Mouse (Mus musculus) midbrain, postnatal 0 days (tissue): ENCODE measurements around the gene Unc5c. TPM values are rescaled to one million over a fixed set of nuclear protein-coding genes. Genes with fewer than 3 reads are reported as not detected.

Experiments
- ATAC-seq: fragments of 200-750 bp; cut with Nextera tagmentation; 2 replicates; pipeline ENCODE4 v1.8.0; 2017; ENCODE audit warnings: moderate number of reproducible peaks, mild to moderate bottlenecking, moderate TSS enrichment, moderate library complexity; ENCODE audit not compliant: low FRiP score
- DNase-seq: peaks from one replicate; pipeline ENCODE4 v3.0.0-alpha.2; 2015; ENCODE audit warnings: low spot score
- H3K27ac ChIP-seq: fragments of 300-500 bp; sonication (generic); 2 replicates; pipeline ENCODE4 v1.5.1; 2014; ENCODE audit warnings: low read depth, mild to moderate bottlenecking, low read length, mixed read lengths
- H3K27me3 ChIP-seq: fragments of 300-500 bp; sonication (generic); 2 replicates; pipeline ENCODE4 v1.6.1; 2014; ENCODE audit warnings: low read length, control low read depth, mixed read lengths; ENCODE audit not compliant: insufficient read depth
- H3K36me3 ChIP-seq: fragments of 300-500 bp; sonication (generic); 2 replicates; pipeline ENCODE4 v1.6.1; 2014; ENCODE audit warnings: low read length, control low read depth, mixed read lengths; ENCODE audit not compliant: insufficient read depth
- H3K4me1 ChIP-seq: fragments of 300-500 bp; sonication (generic); 2 replicates; pipeline ENCODE4 v1.6.1; 2014; ENCODE audit warnings: mild to moderate bottlenecking, control low read depth, antibody characterized with exemption, low read length, mixed read lengths; ENCODE audit not compliant: insufficient read depth
- H3K4me2 ChIP-seq: fragments of 300-500 bp; sonication (generic); 2 replicates; pipeline ENCODE4 v1.6.1; 2014; ENCODE audit warnings: low read depth, mild to moderate bottlenecking, low read length, mixed read lengths; ENCODE audit not compliant: poor library complexity, severe bottlenecking
- H3K4me3 ChIP-seq: fragments of 300-500 bp; sonication (generic); 2 replicates; pipeline ENCODE4 v1.5.1; 2014; ENCODE audit warnings: low read depth, mild to moderate bottlenecking, low read length, moderate library complexity
- H3K9ac ChIP-seq: fragments of 300-500 bp; sonication (generic); replicated peaks from 2 replicates; pipeline ENCODE4 v1.6.1; 2014; ENCODE audit warnings: mild to moderate bottlenecking, low read length, moderate library complexity, mixed read lengths; ENCODE audit not compliant: poor library complexity, severe bottlenecking
- H3K9me3 ChIP-seq: fragments of 300-500 bp; sonication (generic); 2 replicates; pipeline ENCODE4 v1.6.1; 2016; ENCODE audit warnings: low read length, control low read depth
- CTCF ChIP-seq: IDR thresholded peaks from 2 replicates; pipeline ENCODE4 v1.5.1; 2016; ENCODE audit warnings: antibody characterized with exemption, mild to moderate bottlenecking
- WGBS: fragments of 180-500 bp; shearing (Covaris S2); extraction: QIAGEN DNeasy Blood & Tissue Kit; methylation state at CpG from one replicate; pipeline ENCODE4 v1.1.7; 2014; 5-methylcytosine and 5-hydroxymethylcytosine counted together
- polyA plus RNA-seq: library from polyadenylated mRNA; unstranded; fragments of >200 nt; fragmentation: Nextera tagmentation; extraction: Ambion mirVana; gene quantifications from 2 replicates; pipeline ENCODE4 v1.2.1, GENCODE M21; 2015
- total RNA-seq: library from RNA; depleted of rRNA; stranded (reverse); fragments of >200 nt; gene quantifications from 2 replicates; pipeline ENCODE4 v1.2.3, GENCODE M21; 2014

Unc5c gene
- total and polyA plus RNA-seq, 2 experiments from 2014 or later: 10.4 to 44.4 TPM

GRCm38 (mm10) chr3:141779186-141779585 is 314.2 kb downstream of the Unc5c start:
- no peak overlapping the region for H3K27ac ChIP-seq
- DNase-seq (no peak), ATAC-seq (no peak)
- 65% methylated on average over 3 of the region's 3 CpGs for WGBS
- no peak overlapping the region for H3K9ac ChIP-seq
- H3K36me3 ChIP-seq: no peaks in the 10 kb centered on the region
- H3K4me2 ChIP-seq: no peak overlapping the region
- no peak overlapping the region for H3K4me3 ChIP-seq
- no peaks in the 10 kb centered on the region for H3K9me3 ChIP-seq
- H3K27me3 ChIP-seq: no peaks in the 10 kb centered on the region
- no peak for TF ChIP-seq CTCF
- H3K4me1 ChIP-seq: no peaks in the 10 kb centered on the region

- no peaks in the 10 kb centered on the region for H3K9me3 ChIP-seq
- H3K27ac ChIP-seq: no peak overlapping the region
- H3K36me3 ChIP-seq: no peaks in the 10 kb centered on the region
- H3K9ac ChIP-seq: no peak overlapping the region
- WGBS: 75% methylated on average over 4 of the region's 4 CpGs
- DNase-seq (no peak), ATAC-seq (no peak)
- H3K4me1 ChIP-seq: no peaks in the 10 kb centered on the region
- H3K4me3 ChIP-seq: no peak overlapping the region
- H3K27me3 ChIP-seq: no peaks in the 10 kb centered on the region
- TF ChIP-seq CTCF: no peak
- no peak overlapping the region for H3K4me2 ChIP-seq
These were observed 317.5 kb downstream of the Unc5c start for GRCm38 (mm10) chr3:141782553-141782952.

DNA sequence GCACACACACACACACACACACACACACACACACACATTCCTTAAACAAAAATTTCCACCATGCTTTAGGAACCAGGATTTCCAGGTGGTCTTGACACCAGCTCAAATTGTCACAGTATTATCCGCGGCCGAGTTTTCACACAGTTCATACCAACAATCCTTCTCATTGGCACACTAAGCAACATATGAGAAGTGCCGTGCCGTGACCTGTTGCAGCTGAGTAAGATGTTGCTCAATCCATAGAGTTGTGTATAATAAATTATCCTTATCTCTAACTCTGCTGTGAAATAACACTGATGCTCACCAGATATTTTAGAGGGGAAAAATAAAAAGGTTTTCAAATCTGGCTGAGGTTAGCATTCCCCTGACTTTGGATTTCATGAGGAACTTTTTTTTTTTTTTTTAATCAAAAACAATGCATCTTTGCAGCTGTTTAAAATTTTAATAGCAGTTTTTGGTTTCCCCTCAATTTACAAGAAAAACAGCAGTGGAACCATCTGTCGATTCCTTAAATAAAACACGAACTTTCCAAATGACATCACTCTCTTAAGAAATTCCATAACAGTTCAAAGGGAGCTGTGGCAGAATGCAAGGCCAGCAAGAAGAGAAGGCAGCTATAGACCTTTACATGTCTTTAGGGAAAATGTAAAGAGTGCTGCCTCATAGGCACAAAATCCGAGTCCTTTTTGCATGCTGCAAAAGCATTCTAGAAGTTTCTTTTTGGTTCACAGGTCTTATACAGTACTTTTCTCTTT is 326.2 kb downstream of the Unc5c start:
- H3K4me2 ChIP-seq: no peak overlapping the region
- no peaks in the 10 kb centered on the region for H3K4me1 ChIP-seq
- no peak overlapping the region for H3K9ac ChIP-seq
- H3K4me3 ChIP-seq: no peak overlapping the region
- 89% methylated on average over 8 of the region's 8 CpGs for WGBS
- no peaks in the 10 kb centered on the region for H3K9me3 ChIP-seq
- no peaks in the 10 kb centered on the region for H3K27me3 ChIP-seq
- H3K36me3 ChIP-seq: no peaks in the 10 kb centered on the region
- no peak overlapping the region for H3K27ac ChIP-seq
- no peak for TF ChIP-seq CTCF
- DNase-seq (no peak), ATAC-seq (no peak)

DNA sequence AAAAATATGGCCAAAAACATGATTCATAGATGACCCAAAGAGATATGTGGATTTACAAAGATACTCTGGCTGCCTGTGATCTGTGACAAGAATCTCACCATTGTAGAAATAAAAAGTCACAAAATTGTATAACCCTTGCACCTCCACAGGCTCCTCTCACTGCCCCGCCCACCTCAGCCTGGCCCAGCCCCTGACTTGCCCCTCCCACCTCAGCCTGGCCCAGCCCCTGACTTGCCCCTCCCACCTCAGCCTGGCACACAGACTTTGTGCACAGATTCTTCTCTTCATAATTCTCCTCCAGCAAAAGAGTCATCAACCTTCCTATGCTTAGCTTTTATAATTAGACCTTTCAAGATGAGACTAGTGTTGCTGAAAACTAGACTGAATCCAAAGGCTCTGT is 327.1 kb downstream of the Unc5c start:
- DNase-seq: no peak
- ATAC-seq: no peak
- WGBS: 86% methylated on average over 1 of the region's 1 CpGs

DNA sequence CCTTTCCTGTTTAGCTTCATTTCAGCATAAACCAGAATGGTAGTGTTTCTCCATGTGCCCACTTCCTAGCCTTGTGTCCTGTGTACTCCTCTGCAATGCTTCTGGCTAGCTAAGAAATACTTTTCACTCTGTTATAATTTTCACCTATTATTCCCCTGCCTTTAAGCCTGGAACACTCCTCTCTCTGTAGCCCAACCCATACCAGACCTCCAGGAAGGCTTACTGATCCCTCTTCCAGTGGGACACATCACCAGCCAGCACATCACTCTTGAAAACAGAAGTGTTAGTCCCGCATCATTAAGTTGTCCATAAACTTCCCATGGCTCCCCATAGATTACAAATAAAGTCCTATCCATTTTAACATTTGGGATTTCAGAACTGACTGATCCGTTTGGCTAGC is 328.7 kb downstream of the Unc5c start:
- no peak overlapping the region for H3K9ac ChIP-seq
- no peak for TF ChIP-seq CTCF
- no peak overlapping the region for H3K4me2 ChIP-seq
- no peak for ATAC-seq
- no peaks in the 10 kb centered on the region for H3K36me3 ChIP-seq
- H3K4me3 ChIP-seq: no peak overlapping the region
- no peak for DNase-seq
- no peaks in the 10 kb centered on the region for H3K9me3 ChIP-seq
- WGBS: 88% methylated on average over 2 of the region's 2 CpGs
- no peak overlapping the region for H3K27ac ChIP-seq
- H3K27me3 ChIP-seq: no peaks in the 10 kb centered on the region
- H3K4me1 ChIP-seq: no peaks in the 10 kb centered on the region

More for the DNA sequence above, 327.1 kb downstream of the Unc5c start:
- Histone ChIP-seq H3K4me2 (no peak overlapping the region), H3K36me3 (no peaks in the 10 kb centered on the region), H3K4me3 (no peak overlapping the region), H3K27me3 (no peaks in the 10 kb centered on the region), H3K4me1 (no peaks in the 10 kb centered on the region), H3K9ac (no peak overlapping the region), H3K9me3 (no peaks in the 10 kb centered on the region), H3K27ac (no peak overlapping the region)
- TF ChIP-seq CTCF: no peak

GRCm38 (mm10) chr3:141794371-141794770 is 329.4 kb downstream of the Unc5c start:
- Histone ChIP-seq H3K27me3 (no peaks in the 10 kb centered on the region), H3K27ac (no peak overlapping the region), H3K36me3 (no peaks in the 10 kb centered on the region), H3K9ac (no peak overlapping the region), H3K9me3 (no peaks in the 10 kb centered on the region), H3K4me2 (no peak overlapping the region), H3K4me1 (no peaks in the 10 kb centered on the region), H3K4me3 (no peak overlapping the region)
- no peak for TF ChIP-seq CTCF
- no peak for ATAC-seq
- DNase-seq: peak; percentile 58
- 83% methylated on average over 3 of the region's 3 CpGs for WGBS
